Mouse (Mus musculus) A20 (cell line): ENCODE measurements at regions not wholly inside any gene's neighbourhood (a gene's known extent, or its start where the extent isn't known, plus 50 kb on each side); places are given as distances from the start of the nearest gene placed in this dataset.
A peak's percentile ranks its signal among the peaks of the same experiment; 100 is the strongest.

Experiments
- DNase-seq: peaks from one replicate; pipeline ENCODE4 v3.0.0-alpha.2; 2011; ENCODE audit warnings: low read depth, low spot score

GRCm38 (mm10) chr12:15741219-15741618, 75.5 kb downstream of the Trib2 start:
- no peak for DNase-seq

DNA sequence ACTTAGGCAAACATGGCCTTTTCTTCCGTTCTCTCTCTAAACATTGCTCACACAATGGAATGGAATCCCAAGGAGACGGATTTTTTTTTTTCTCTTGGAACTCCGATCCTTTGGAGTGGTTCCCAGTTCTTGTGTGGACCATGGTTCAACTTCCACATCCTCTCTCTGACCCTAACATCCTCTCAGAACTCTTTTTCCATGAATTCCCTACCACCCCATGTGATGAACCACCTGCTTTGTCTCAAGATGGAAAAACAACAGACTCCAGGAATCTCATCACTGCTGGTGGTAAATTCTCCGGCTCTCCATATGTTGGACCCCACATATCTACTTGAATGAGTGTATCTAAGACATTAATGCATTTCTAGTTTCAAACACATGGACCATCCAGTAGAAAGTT, 77.7 kb downstream of the Trib2 start:
- no peak for DNase-seq

- DNase-seq: no peak
Measured at GRCm38 (mm10) chr12:15731261-15731660, 85.5 kb downstream of the Trib2 start.

- DNase-seq: no peak
Measured at GRCm38 (mm10) chr12:15729696-15730095, 87.0 kb downstream of the Trib2 start.

- no peak for DNase-seq
Measured at GRCm38 (mm10) chr12:15723529-15723928, 93.2 kb downstream of the Trib2 start.

DNA sequence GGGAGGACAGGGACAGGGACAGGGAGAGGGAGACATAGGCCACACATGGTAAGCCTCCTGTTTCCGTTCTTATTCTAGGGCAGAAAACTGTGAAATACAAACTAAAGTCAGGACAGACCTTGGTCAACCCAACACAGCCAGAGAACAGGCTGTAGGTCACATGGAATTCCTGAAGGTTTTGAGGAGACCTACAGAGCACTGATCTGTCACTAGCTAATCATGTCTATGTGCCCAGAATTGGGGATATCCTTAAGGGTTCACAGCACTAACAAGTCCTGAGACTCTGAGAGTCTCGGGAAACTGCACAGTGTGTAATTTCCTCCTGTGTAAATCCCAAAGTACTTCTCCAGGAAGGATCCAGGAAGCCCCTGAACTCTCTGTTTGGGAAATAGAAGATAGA, 94.6 kb downstream of the Trib2 start:
- no peak for DNase-seq

DNA sequence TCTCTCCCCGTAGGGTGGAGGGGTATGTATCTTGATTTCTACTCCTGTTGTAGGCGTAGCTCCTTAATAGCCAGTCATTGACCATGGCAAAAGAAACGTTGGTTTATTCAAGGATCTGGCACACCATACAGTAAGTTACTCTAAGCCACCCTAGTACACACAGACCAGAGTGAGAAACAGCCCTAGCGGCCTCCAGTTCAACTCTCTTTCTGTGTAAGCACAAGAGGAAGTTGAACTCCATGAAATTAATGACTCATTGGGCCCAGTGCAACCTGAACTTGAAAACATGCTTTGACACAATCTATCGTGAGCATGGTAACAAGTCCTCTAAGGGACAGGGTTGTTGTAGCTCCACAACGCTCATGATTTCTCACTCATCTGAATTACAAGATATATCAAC, 96.6 kb downstream of the Trib2 start:
- DNase-seq: peak; percentile 53

GRCm38 (mm10) chr12:15718827-15719226, 97.9 kb downstream of the Trib2 start:
- DNase-seq: no peak

DNA sequence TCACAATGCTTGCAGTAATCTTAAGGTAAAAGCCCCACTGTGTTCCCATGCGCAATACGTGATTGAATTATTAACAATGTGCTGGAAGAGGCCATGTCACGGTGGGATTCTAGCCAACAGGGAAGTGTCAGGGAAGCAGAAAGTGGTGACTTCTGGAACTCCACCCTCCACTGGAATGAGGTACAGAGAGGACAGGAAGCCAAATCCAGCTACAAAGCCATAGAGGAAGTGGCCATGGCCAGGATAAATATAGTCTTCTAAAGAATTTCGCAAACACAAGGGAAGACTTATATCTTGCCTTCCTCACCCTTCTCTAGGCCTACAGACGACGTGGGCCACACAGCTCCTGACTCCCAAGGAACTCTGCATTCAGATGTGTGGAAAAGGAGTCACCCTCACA, 98.7 kb downstream of the Trib2 start:
- DNase-seq: no peak

- no peak for DNase-seq
Measured at GRCm38 (mm10) chr12:15717342-15717741, 99.4 kb downstream of the Trib2 start.

GRCm38 (mm10) chr12:15713623-15714022, 103.1 kb downstream of the Trib2 start:
- DNase-seq: peak; percentile 70

DNA sequence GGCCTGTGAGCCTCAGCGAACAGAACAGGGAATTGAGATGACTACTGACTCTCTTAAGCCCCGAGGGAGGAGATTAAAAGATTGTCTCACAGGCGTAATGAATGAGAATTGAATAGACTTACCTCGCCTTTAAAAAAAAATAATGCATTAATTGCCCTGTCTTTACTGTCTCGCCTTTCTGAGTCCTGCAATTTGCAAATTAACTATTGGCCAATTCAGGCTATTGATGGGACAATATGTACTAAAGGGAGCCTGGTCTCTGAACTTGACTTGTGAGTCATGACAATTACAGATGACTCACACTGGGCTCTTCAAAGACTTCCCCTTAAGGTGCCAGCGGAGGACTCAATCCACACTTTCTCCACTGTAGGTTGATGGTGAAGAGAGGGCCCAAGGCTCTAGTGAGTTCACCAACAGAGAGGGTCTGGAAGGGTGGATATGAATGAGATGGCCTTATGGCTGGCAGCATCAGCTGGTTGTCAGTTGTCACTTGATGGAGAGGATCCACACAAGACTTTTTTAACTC, 109.1 kb downstream of the Trib2 start:
- no peak for DNase-seq

DNA sequence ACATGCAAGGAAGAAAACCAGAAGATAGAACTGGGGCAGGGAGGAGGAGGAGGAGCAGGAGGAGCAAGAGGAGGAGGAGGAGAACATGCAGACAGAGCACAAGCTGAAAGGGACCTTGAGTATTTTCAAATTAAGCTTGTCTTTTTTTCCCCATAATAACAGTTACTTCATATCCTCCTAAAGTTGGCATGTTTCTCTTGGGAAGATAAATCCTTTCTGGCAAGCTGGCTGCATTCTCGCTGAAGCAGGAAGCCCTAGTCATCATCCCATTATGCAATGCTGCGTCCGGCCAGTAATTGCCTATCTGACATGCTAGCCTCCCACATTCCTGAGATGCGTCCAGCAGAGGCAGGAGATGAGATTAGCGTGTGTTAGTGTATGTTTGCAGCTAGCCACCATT, 112.3 kb downstream of the Trib2 start:
- DNase-seq: no peak

- DNase-seq: peak; percentile 31
Measured at GRCm38 (mm10) chr12:15702137-15702536, 114.6 kb downstream of the Trib2 start.

DNA sequence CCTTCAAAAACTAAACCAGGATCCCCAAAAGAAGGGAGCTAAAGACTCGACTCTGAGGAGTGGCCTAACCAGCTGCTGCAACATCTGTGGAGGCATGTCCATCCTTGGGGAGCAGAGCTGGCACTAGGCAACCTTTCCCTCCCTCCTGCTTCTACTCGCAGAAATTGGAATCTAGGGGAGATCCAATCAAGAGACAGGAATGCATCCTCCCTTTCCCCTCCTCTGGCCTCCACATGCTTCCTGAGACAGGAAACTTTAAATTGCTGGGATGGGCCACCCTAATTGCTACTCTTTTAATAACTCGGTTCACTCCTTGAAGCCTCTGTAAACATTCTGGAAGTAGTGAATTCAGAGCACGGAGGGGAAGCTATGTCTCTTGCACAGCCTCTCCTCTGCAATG, 117.9 kb downstream of the Trib2 start:
- DNase-seq: no peak

- DNase-seq: no peak
Measured at GRCm38 (mm10) chr12:15698042-15698771, 118.5 kb downstream of the Trib2 start.

- DNase-seq: no peak
Measured at GRCm38 (mm10) chr12:15688342-15688741, 128.4 kb downstream of the Trib2 start.

DNA sequence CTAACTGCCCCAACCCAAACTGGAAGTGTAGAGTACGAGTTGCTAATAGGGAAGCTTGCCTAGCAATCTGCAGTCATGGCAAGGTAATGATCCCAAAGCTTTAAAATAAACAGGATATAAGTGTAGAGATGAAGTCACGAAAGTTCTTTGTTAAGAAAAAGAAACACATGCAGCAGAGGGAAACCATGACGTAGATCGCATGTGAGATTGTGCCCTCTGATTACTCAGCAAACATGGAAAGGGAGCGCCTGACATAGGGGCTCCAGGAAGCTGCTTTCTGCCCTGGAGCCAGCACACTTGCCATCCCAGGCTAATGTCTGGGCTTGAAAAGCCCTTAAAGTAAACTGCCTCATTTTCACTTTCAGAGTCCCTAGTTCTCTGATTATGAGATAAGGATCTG, 132.4 kb downstream of the Trib2 start:
- no peak for DNase-seq

DNA sequence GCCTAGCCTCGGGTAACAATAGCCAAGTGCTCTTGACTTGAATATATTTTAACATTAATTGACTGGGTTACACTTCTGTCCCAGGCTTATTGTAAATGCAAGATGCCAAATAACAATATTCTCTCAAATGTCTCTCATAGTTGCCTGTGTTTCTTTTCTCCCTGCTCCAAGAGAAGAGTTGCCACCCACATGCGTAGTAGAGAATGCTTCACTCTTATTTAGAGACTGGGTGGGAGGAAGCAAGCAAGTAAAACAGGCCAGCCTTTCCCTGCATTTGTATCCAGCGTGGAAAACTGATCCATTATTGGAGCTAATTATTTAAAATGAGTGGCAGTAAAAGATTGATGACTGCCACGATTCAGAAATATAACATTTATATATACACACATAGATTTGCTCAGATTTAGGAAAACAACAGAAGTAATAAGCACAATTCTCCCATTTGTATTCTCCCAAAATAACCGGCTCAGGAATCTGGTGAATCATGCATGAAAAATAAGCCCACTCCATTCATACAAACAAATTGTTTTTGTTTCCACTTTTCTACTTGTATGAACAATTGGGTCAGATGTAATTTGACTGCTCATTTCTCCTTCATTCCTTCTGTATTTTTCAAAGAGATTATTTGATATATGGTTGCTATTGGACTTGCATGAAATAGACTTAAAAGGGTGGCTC, 134.9 kb downstream of the Trib2 start:
- DNase-seq: no peak

DNA sequence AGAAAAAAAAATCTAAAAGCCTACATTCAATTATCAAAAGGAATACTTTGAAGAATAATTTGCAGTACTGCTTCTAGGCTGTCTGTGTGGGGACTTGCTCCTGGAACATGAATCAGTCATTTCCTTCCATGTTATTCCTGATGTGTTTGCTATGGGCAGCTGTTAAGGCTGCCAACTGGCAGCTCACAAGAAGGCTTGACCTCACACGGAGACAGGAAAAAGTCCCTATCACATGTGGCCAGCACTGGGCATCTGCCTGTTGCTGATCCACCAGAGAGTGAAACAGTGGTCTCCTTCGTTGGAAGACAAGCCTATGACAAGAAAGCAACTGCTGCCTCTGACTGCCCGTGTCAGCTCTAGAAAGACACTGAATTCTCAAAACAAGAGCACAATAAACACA, 140.6 kb downstream of the Trib2 start:
- peak; percentile 5 for DNase-seq

DNA sequence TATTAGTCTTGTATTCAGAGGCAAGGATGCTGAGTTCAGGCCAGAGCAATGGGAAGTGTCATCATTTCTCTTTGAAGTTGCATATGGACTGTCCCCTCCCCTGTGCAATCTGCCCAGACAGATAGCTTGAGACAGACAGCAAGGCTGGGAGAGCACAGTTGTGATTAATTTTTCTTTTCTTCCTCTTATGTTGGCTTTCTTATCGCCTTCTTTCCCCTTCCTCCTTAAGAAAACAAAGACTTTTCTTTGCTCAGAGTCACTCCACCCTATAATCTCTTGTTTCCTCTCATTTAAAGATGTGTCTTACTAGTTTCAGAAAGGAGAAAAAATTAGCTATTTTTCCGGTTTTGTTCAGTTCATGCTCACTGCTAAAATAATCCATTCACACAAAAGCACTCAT, 157.0 kb downstream of the Trib2 start:
- DNase-seq: no peak

GRCm38 (mm10) chr12:15659332-15659731, 157.4 kb downstream of the Trib2 start:
- DNase-seq: no peak

DNA sequence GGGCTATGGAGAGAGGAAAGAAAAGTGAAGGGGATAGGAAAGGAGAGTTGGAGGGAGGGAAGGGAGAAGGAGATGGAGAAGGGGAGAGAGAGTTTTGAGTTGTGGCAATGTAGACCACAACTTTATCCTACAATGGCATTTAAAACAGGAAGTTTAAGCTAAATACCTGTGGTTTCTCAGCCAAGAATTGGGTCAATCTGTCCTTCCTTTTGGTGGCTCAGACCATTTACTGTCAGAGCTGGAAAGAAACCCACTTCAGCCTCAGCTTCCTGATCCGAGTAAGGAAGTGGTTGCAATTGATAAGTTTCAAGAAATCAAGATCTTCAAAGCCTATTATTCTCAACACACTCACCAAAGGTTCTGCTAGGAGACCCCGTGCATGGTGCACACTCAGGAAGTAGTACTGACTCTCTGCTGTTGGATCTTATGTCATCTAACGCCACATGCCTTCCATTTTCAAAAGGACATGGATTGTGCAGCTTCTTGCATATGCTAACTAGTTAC, 158.9 kb downstream of the Trib2 start:
- DNase-seq: no peak
